Mouse (Mus musculus) testis, postnatal 14 days (tissue): ENCODE data around the gene Micall2.
A peak's percentile ranks its signal among the peaks of the same experiment; 100 is the strongest.
"Not testable (repeated sequence)": the region's sequence is repeated elsewhere in the genome, so short reads cannot be mapped to it uniquely, and the experiment has no call there.

Experiments used
- DNase-seq: peaks from one replicate; pipeline ENCODE4 v3.0.0; 2021; ENCODE audit warnings: low spot score

The Micall2 gene

GRCm38 (mm10) chr5:139735677-139736503, at the start of gene Micall2:
Micall2 (minus strand) TSS chr5:139736336.
- peak; percentile 96 for DNase-seq

GRCm38 (mm10) chr5:139781406-139781805, 45.3 kb upstream of the Micall2 start:
- no peak for DNase-seq

GRCm38 (mm10) chr5:139776966-139777365, 40.8 kb upstream of the Micall2 start:
- DNase-seq: no peak

GRCm38 (mm10) chr5:139775216-139775926, 39.2 kb upstream of the Micall2 start, which contains the start of gene Ints1:
Ints1 (minus strand) TSS chr5:139775674.
- peak; percentile 94 for DNase-seq

GRCm38 (mm10) chr5:139768216-139768615, 32.1 kb upstream of the Micall2 start:
- no peak for DNase-seq

GRCm38 (mm10) chr5:139764296-139764695, 28.2 kb upstream of the Micall2 start:
- DNase-seq: no peak

GRCm38 (mm10) chr5:139758096-139758495, 22.0 kb upstream of the Micall2 start:
- DNase-seq: no peak

- no peak for DNase-seq
Observed at GRCm38 (mm10) chr5:139756586-139756985, 20.4 kb upstream of the Micall2 start.

GRCm38 (mm10) chr5:139756135-139756534, 20.0 kb upstream of the Micall2 start:
- no peak for DNase-seq

GRCm38 (mm10) chr5:139754753-139755152, 18.6 kb upstream of the Micall2 start:
- no peak for DNase-seq

GRCm38 (mm10) chr5:139750535-139750934, 14.4 kb upstream of the Micall2 start:
- DNase-seq: no peak

- no peak for DNase-seq
Observed at GRCm38 (mm10) chr5:139749413-139750125, 13.4 kb upstream of the Micall2 start.

GRCm38 (mm10) chr5:139745771-139746170, 9.6 kb upstream of the Micall2 start:
- no peak for DNase-seq

- DNase-seq: not testable (repeated sequence)
Observed at GRCm38 (mm10) chr5:139742640-139743039, 6.5 kb upstream of the Micall2 start.

GRCm38 (mm10) chr5:139738592-139739315, 2.6 kb upstream of the Micall2 start:
- DNase-seq: no peak

GRCm38 (mm10) chr5:139737841-139738591, 1.9 kb upstream of the Micall2 start:
- no peak for DNase-seq

GRCm38 (mm10) chr5:139736504-139736940, 386 bp upstream of the Micall2 start:
- DNase-seq: no peak

- no peak for DNase-seq
Observed at GRCm38 (mm10) chr5:139734746-139735145, 1.4 kb downstream of the Micall2 start.

- peak; percentile 76 for DNase-seq
Observed at GRCm38 (mm10) chr5:139734016-139734415, 2.1 kb downstream of the Micall2 start.

- DNase-seq: no peak
Observed at GRCm38 (mm10) chr5:139732634-139733107, 3.5 kb downstream of the Micall2 start.
